Mouse (Mus musculus) CH12F3 (cell line): Measurements from ENCODE around the gene Rreb1.

ENCODE experiments used
- in situ Hi-C: fragments of 300-500 bp; cut with MboI; formaldehyde crosslinking; loops from 2 replicates; pipeline ENCODE4 v1.14.3; 2020; ENCODE audit warnings: low sequenced_read_pairs

Gene Rreb1

DNA sequence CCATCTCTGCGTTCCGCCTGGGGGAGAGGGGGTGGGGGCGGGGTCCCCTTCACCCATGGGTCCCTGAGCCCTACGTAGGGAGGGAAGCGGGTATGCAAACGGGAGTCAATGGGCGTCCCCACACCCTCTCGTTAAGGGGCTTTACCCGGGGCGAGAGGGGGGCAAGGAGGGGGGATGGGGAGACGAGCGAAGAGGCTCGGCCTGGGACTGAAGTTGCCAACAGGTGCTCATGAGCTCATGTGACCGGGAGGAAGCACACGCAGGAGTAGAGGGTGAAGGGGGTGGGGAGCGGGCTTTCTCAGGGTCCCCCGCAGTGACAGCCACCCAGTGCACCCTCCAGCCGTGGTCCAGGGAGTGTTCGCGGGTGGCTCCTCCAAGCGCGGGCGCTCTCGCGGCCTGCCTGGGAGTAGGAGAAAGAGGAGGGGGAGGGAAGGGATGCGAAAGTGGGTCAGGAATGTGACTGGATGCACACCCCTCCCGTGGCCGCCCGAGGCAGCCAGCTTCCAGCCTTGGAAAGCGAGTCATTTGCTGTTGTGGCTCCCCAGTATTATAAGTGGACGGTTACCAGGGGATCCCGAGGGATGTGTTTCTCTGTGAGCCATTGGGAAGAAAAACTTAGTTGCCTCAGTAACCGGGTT lies 513 bp downstream of the Rreb1 start:
- in situ Hi-C loops, result no loop called here

DNA sequence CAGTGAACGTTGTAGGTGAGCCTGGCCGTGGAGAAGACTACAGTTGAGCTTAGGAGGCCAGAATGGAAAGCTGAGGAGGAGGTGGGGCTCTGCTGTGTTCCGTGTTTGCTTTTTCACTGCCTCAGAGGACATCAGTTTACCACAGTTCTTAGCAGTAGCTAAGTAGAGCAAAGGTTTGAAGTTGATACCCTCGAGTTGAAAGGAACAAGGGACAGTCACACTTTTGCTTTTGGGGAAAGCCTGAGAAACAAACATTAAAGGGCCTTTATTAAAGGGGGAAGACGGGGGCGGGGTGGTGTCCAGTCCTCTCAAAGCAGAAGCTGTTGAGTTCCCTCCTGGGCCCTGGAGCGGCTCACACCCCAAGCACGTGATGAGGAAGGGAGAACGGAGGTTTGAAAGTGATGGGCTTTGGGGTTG lies 1.1 kb downstream of the Rreb1 start:
- in situ Hi-C loops, result no loop called here

DNA sequence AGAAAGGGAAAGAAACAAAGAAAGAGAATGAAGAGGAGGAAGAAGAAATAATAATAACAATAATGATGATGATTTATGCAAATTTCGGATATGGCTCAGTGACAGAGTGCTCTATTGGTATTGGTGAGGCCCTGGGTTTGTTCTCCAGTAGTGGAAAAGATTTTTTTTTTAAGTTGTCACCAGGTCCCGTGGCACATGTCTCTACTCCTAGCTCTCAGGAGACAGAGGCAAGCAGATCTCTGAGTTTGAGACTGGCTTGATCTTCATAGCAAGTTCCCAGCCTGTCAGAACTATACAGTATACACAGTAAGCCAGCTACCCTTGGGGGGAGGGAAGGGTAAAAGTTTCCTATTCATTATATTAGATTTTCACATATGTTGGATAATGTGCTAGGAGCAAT lies 3.4 kb downstream of the Rreb1 start:
- in situ Hi-C loops, result no loop called here

DNA sequence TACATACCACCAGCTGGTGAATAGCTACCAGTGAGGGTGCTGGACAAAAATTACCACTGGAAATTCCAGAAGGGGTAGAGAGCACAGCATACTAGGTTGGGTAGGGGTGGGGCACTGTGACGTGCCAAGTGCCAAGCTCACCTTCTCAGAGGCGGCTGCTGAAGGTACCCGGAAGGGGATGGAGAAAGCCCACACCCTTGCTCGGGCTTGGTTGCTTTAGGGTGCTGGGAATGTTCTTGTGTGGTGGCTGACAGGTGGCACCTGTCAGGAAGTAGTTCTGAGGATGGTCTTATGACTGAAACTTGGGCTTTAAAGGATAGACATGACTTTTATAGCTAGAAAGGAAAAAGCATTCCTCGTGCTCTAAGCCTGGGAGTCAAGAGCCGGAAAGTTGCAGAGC lies 3.9 kb downstream of the Rreb1 start:
- in situ Hi-C loops, result no loop called here

DNA sequence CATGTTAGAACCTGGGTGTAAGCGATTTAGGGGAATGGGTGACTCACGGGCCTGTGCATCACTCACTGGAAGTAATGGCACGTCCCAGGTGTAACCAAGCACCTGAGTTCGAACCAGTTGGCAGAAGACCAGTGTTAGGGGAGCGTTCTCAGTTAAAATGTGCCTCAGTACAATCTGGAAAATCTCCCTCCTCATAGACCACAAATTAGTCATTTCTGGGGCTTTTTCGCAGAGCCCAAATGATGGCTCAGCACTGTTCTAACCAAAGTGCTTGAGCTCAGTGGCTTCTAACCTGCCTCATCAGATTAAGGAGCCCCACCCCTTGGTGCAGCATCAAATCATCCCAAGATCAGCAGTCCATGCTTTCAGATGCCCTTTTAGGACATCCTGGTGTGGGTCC lies 5.5 kb downstream of the Rreb1 start:
- in situ Hi-C loops, result no loop called here

DNA sequence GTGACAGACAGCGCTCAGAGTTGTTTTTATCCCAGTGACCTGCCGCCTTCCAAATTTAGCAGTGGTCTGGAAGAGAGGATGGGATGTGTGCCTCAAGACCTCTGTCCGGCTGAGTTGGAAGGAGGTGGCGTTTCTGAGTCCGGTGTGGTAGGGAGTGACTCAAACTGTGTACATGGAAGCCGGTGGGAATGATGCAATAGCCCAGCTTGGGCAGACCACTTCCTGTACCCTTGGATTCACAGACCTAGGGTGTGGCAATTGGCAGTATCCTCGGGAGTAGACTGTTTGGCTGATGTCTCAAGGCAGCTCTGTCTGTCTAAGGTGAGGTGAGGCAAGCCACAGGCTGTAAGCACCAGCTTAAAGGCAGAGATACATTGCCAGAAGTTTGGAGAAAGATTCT lies 6.0 kb downstream of the Rreb1 start:
- in situ Hi-C loops, result no loop called here

DNA sequence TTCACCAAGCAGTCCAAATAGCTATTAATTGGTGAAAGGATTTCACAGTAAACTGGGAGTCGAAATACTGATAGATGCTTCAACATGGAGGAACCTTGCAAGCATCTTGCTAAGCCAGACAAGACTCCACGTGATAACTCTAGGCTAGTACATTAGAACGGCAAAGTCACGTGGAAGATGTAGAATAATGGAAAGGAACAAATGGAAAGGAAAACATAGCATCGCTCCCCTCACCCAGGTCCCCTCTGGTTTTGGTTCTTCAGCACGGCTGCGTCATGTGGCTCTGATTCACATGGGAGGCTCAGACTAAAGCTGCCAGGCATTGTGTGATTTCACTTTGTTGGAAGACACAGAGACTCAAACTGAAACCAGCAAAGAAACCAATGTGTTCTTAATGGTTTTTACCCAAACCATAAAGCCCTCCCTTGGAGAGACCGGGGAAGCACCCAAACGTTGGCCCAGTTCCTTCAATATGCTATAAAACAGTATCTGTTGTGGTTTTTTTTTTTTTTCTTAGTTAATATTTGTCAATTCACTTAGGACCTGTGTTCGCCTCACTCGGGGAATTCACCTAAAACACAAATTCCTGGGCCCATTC lies 14.6 kb downstream of the Rreb1 start:
- in situ Hi-C loops, result no loop called here

DNA sequence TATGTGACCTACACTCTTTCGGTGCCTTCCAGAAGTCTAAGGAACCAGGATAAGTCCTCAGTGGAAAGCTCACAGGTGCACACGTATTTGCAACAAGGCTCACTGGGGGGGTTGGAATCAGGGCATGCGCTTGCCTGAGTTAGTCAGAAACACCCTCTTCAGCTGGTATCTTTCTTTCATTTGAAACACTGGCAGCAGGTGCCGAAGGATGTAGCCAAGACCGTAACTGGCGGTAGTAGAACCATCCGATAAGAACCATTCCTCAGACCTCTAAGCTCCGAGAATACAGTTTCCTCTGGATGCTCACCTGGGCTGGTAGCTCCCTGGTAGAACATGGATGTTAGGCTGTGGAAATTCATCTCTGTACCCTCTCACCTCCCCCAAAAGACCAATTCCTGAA lies 20.6 kb downstream of the Rreb1 start:
- in situ Hi-C loops, result no loop called here

DNA sequence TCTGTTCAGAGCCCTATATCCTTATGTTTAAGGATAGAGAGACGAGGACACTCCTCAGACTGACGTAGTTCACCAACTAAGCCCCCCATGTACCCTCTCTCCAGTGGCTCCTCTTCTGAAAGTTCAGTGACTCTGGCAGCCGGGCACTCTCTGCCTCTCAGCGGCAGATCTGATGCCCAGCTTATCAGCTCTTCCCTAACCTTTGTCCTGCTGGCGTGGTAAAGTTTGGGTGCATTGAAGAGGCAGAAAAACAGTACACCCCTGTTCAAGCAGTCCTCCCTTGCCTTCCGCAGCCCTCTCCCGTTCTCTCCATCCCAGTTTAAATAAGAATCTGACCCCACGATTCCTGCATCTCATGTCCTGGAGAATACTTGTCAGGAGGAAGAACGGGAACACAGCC lies 21.2 kb downstream of the Rreb1 start:
- in situ Hi-C loops, result no loop called here

DNA sequence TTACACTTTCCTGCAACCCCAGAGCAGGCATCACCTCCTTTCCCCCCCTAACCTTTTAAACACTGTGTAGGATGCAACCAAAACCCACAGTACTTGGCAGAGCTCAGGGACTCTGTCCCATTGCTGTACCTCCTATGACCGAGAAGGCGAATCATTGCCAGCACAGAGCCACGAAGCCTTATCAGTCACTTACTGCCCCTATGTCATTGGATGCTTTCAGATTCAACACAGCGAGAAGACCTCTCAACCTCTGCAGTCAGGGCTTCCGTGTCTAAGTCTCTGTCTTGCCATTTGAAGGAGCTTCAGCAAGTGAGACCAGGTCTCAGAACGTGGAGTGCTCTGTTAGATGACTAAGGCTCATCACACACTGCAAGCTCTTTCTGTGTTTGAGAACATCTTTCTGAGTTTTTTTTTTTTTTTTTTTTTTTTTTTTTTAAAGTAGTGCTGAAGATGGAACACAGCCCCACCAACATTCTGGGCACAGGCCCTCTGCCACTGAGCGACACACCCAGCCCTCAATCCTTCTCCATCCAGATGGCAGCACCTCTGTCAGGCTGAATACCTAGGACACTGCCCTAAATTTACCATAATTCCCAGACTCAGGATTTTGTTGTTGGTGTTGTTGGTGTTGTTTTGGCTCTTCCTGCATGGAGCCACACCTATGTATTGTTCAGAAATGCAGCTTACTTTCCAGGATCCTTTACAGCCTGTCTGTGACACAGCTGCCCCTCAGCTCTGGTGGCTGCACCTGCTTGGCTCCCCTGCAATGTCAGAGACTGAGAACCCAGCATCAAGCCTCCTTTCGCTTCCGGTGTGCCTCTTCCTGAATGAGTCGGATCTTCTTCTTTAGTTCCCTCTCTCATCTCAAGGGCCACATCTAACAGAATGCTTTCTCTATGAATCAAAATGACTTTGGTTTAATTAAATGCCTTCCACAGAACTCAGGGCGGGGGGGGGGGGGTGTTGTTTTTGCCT lies 23.2 kb downstream of the Rreb1 start:
- in situ Hi-C loops, result no loop called here

DNA sequence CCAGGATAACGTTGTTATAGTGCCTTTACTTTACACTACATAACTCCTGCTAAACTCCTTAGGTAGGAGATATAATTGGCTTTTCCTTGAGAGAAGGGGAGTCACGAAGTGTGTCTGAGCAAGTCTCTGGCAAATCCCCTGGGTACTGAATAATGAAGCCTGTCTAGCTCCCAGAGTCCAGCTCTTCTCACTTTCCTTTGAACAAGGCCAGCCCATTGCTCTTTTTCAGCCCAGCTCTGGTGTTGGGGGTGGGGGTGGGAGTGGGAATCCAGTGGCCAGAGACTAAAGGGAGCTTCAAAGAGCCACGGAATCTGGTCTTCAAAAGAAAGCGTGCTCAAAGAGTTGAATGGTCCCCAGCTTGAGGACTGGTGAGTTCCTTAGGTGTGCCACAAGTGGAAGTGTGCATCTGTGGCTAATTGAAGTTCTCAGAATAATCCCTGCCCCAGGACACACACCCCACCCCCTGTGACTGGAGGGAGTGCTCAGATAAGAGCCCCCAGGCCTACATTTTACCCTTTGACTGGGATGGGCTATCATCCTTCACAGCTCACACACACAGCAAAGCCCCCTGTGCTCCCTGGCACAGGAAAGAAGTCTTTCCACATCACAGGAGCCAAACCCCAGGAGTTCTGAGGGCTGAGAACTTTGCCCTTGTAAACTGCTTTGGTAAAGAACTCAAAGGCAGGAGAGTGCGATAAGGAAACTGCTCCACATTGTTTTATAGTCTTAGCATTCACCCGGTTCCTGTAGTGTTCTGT lies 24.2 kb downstream of the Rreb1 start:
- in situ Hi-C loops, result no loop called here

DNA sequence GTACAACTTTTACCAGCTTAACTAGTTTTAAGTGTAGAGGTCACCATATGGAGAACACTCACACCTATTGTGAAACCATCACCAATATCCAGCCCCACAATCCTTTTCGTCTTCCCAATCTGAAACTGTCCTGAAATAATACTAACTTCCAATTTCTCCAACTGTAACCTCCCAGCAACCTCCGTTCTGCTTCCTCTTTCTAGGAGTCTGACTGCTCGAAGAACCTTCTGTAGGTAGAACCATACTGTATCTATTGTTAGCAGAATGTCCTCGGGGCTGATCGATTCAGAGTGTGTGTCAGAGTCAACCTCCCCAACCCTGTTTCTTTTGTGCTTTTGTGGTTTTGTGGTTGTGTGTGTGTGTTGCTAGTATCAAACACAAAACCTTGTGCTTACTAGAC lies 25.0 kb downstream of the Rreb1 start:
- in situ Hi-C loops, result no loop called here

DNA sequence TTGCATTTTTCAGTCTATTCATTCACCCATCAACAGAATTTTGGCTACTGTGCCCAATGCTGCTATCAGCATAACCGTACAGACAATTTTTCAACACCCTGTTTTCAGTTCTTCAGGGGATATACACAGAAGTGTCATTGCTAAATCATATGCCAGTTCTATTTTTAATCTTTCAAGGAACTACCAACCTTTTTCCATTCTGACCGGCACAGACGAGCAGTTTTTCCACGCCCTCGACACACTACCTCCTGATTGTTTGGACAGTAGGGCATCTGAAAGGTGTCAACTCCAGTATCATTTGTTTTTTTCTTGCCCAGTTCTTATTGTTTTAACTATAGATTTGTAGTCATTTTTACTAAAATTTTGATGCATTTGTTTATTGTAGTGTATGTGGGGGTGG lies 25.8 kb downstream of the Rreb1 start:
- in situ Hi-C loops, result no loop called here

DNA sequence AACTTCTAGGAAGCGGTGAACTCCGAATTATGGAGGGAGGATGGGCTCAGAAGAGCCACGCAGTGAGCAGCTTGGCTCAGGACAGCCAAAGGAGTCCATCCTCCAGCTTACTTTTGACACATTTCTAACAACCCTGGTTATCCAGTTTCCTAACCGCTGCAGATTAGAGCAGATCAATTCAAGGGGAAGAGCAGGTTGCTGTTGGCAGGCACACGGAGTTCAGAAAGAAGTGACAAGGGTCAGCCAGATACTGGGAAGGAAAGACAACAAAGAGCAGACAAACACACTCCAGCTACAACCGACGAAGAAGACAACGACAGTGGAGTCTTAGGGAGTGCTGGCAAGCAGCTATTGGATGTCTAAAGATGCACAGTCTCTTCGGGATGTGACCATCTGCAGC lies 36.8 kb downstream of the Rreb1 start:
- in situ Hi-C loops, result no loop called here

DNA sequence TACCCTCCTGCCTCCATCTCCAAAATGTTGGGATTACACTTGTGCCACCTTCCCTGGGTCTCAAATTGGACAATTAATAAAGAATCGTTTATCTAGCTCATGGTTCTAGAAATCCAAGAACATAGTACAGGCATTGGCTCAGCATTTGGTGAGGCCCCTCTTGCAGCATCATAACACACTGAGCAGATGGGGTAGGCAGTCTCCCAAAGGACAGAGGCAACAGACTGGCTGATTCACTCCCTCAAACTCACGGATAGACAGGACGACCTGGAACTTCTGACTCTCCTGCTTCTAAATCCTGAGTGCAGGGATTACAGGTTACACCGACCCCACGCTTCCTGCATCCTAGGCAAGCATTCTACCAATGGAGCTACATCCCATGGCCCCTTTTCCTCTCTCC lies 38.5 kb downstream of the Rreb1 start:
- in situ Hi-C loops, result no loop called here

DNA sequence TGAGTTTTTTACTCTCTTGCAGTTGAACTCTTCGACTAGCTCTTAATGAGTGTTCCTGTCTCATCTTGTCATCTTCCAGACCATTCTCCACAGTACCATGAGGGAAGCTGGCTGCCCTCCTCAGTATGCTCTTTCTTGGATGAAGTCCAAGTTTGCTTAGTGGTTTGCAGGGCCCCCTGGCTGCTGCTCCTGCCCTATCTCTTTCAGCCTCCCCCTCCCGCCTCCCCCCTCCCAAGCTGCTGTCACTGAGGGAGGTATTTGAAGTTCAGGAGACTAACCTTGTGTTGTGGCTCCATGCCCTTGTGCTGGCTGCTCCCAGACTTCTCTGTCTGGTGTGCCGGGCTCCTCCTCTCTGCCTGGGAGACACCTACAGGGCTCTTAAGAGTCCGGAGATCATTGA lies 43.2 kb downstream of the Rreb1 start:
- in situ Hi-C loops, result no loop called here

DNA sequence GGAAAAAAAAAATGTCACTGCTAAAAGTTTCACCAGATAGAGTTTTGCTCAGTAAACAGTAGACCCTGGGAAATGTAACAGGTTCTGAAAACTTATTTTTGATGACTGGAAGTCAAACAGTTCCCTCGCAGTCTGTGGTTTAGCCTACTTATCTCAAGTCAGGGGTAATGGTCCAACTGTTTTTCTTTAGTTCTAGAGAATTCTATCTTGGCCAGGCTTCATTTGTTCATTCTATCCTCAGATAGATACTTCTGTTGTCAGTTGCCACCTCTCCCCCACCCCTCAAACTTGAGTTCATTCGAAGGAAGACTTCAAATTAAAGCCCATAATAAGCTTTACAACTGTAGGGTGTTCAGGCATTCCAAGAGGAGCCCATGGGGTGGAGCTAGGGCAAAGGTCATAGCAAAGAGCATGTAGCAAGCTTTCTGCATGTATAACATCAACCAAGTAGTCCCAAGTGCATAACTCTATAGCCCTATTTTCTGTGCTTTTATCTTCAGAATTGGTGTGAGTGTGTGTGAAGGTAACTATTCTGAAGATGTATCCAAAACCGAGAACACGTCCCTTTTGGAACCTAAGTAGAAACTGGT lies 46.2 kb downstream of the Rreb1 start:
- in situ Hi-C loops, result no loop called here

DNA sequence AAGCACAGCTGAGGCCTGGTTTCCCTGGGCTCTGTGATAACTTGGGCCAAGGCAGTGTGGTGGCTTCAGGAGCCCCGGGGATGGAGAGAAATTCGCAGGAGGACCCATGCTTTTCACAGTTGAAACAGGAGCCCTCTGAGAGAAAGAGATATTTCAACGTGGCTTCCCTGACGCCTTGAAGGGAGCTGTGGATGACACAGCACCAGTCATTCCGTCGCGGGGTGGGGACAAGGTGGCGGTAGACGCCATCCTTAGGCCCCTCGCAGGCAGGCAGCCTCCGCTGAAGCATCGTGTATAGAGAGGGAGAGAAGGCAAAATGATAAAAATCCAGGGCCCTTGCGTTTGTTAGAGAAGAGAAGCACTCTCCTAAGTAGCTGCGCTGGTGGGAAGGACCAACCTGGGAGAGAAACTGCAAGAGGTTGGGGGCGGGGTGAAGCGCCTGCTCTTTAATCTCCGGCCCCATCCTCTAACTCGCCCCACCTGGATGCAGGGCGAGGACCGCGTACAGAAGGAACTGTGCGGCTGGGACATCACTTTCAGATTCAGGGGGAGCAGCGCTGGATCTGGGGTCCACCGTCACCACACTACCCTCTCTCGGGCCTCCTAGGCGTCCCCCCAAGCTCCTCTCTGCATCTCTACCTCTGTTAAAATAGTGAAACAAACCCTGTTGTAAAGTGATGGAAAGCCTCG lies 46.9 kb downstream of the Rreb1 start:
- in situ Hi-C loops, result no loop called here

DNA sequence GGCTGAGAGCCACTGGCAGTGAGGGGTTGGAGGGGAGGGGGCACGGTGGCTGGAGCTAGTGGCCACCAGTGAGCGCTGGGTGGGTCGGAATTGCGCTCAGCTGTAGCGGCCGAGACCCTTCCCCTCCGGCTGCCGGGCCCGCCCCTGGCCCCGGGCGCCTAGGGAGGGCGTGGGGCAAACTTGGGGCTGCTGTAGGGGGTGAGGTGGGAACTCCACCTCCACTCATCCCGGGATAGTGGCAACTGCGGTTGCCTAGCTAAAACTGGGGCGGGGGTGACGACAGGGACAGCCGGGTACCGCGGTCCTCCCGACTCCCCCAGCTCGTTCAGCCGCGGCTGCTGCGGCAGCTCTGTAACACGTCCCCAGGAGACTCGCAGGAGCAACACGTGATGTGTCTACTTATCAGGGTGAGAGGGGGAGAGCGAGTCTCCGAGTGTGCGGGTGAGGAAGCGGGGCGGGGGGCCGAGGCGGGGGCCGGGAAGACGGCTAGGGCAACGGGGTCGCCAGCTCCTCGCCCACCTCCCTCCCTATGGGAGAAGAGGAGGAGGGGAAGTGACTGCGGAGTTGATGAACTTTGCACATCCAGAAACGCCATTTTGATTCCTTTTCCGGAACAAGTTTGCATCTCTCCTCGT lies 47.6 kb downstream of the Rreb1 start:
- in situ Hi-C loops, result no loop called here
